Mouse (Mus musculus): ENCODE measurements at regions not wholly inside any gene's neighbourhood (a gene's known extent, or its start where the extent isn't known, plus 50 kb on each side); places are given as distances from the start of the nearest gene placed in this dataset.

DNA sequence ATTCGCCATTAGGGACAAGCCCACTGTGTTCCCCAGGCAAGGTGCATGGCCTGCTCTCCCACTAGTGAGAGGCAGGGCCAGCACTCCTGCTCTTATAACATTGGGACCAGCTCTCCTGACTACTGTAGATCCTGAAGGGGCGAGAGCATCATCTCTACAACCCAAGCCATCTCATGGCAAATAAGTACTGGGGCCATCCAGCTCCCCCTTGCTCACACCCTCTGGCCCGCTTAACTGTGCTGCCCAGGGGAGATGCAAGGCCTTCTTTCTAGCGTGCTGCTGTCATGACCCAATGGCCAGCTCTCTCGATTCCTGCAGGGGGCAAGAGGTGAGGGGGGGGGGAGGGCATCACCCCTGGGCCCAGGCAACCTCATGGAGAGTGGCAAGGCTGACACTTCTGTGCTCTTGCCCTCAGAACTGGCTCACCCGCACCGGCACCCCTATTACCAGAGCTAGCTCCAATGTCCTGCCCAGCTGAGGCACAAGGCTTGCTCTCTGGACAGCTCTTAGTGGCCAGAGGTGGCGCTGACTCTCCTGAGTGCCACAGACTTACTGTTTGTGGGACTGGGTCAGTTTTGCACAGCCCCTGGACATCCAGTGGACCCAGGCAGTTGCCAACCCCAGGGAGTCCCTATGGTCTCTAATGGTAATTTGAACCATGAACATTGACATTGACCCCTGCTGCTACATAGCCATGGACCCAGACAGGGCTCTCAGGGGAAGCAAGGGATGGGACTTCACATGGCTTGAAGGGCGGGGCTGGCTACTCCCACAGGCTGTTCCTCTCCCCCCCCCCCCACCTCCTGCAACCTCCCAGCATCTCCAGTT lies 448.2 kb downstream of the Tdrd3 start:
- no peak for DNase-seq (ENCODE audit: low read depth, low spot score)

DNA sequence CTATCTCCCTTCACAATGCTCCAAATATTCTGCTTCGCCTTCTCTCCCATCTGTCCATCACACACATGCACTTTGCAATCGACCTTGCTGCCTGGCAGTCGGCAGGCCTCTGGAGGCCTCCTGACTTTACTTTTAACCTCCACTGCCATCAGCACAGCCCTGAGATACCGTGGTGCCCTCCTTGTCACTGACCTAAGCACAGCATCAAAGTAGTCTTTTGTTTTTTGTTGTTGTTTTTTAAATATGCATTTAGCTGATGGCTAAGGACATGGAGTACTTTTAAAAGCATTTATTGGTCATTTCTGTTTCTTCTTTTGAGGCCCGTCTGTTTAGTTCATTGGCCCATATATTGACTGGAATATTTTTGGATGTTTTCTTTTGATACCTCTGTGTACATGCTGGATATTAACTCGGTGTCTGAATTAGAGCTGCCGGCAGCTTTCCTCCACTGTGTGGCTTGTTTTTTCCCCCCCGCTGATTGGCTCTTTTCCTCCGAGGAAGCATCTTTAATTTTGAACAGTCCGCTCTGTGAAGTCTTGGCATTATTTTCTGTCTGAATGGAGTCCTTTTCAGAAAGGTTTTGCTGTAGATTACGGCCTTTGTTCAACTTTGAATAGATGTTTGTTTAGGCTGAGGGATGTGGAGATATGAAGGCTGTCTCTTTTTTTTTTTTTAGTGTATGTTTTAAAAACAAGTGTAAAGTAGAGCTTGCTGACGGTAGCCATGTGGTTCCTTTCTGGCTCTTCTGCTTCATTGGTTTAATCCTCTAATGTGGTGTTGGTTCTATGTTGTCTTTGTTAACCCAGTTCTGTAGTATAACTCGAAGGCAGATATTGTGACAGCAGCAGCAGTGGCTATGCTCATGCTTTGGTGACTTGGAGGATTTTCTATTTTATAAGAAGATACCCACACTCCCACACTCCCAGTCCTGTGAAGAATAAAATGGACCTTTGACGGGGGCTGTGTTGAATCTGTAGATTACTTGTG lies 449.1 kb downstream of the Tdrd3 start:
- peak; percentile 12 for DNase-seq (ENCODE audit: low read depth, low spot score)

DNA sequence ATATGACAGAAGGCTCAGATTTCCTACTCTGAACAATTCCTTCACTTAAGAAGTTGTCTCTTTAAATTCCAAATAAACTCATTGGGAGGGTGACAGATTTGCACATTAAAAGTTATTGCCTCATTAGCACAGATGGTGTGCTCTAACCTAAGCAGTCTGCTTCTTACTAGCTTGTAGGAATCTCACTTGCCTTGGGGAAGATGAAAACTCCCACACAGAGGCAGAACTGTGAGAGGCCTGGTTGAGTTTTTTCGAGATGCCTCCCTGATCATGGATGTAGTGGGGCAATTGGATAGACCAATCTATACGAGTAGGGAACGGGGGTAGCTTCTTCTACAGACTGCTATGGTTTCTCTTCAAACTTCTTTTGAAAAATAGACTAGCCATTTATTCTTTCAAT lies 485.3 kb downstream of the Tdrd3 start:
- DNase-seq (ENCODE audit: low read depth, low spot score) = peak; percentile 52

DNA sequence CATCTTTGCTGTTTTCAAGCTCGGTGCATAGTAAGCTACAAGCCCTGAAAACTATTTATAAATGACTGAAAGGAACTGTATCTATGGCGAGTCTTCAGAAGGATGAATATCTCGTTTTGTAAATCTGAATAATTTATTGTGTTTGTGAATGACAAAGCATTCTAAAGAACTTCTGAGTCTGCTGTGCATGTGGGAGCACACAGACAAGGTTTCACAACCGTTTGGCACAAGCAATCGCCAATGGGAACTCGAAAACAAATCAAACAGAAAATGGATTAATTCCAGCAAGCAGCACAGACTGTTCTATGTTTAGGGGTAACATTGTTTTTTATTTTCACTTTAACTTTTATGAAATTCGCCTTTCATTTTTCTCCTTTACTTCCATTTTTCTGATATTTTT lies 486.0 kb downstream of the Tdrd3 start:
- peak; percentile 37 for DNase-seq (ENCODE audit: low read depth, low spot score)
